Mouse (Mus musculus) lung, adult 2 months (tissue): ENCODE results near the gene Mrpl10. TPM values are rescaled to one million over a fixed set of nuclear protein-coding genes. Genes with fewer than 3 reads are reported as not detected.

Source experiments
- DNase-seq: peaks from one replicate; pipeline ENCODE4 v3.0.0; 2022
- H3K4me1 ChIP-seq: fragments of 200-500 bp; 2 replicates; pipeline ENCODE4 v1.6.1; 2011; ENCODE audit warnings: low read length; ENCODE audit not compliant: control insufficient read depth, insufficient read depth
- H3K4me3 ChIP-seq: fragments of 200-500 bp; replicated peaks from 2 replicates; pipeline ENCODE3; 2011; ENCODE audit warnings: low read depth, mild to moderate bottlenecking, control low read depth, low read length; ENCODE audit errors: extremely low read depth
- CTCF ChIP-seq: fragments of 200-500 bp; IDR thresholded peaks from 2 replicates; pipeline ENCODE4 v1.5.1; 2011; ENCODE audit warnings: mild to moderate bottlenecking, low read length, control low read depth; ENCODE audit not compliant: insufficient read depth
- POLR2A ChIP-seq: fragments of 200-500 bp; IDR thresholded peaks from 2 replicates; pipeline ENCODE4 v1.6.1; 2011; ENCODE audit warnings: low read depth, mild to moderate bottlenecking, control low read depth, low read length, borderline replicate concordance; ENCODE audit errors: extremely low read depth
- WGBS: fragments of 180-500 bp; shearing (Covaris S2); methylation state at CpG from one replicate; pipeline ENCODE4 v1.1.7; 2018; 5-methylcytosine and 5-hydroxymethylcytosine counted together
- polyA plus RNA-seq: library from polyadenylated mRNA; depleted of rRNA; stranded (reverse); fragments of >200 nt; gene quantifications from 2 replicates; pipeline ENCODE4 v1.2.3, GENCODE M21; 2012; rRNA removed

The Mrpl10 gene
- polyA plus RNA-seq, 1 experiment: 64.8 TPM

DNA sequence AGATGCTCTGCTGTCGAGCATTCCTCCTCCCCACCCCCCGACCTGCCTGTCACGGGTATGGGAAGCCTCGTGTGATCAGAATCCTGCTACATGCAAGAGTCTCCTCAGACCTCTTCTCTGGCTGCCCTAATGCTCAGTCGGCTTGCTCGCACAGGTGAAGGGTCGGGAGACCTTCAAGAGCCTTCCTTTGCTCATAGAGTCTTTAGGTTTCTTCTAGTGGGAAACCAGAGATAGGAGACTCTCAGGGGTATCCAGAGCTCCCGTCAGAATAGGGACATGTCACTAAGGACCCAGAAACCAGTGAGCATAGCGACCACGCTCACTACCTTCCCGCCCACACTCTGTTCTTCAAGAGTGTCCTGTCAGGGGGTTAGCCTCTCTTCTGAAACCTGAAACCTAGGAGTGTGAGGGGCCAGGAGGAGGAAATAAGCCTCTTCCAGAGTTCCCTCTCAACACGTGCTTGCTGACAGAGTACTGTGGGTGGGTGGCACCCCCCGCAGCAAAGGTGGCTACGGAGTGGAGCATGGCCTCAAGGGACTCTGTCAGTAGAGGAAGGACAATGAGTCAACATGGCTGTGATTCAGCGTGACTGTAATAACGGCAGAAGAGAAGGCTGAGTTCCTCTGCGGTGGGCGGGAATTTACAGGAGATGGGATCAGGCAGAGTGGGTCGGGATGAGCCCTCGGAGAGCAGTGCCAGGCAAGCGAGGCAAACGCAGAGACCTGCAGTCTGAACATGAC lies 42.2 kb downstream of the Mrpl10 start:
- TF ChIP-seq POLR2A (no peak), CTCF (no peak)
- DNase-seq: no peak
- WGBS: 12% methylated on average over 22 of the region's 22 CpGs
- H3K4me1 ChIP-seq: no peaks in the 10 kb centered on the region
- no peak overlapping the region for H3K4me3 ChIP-seq

DNA sequence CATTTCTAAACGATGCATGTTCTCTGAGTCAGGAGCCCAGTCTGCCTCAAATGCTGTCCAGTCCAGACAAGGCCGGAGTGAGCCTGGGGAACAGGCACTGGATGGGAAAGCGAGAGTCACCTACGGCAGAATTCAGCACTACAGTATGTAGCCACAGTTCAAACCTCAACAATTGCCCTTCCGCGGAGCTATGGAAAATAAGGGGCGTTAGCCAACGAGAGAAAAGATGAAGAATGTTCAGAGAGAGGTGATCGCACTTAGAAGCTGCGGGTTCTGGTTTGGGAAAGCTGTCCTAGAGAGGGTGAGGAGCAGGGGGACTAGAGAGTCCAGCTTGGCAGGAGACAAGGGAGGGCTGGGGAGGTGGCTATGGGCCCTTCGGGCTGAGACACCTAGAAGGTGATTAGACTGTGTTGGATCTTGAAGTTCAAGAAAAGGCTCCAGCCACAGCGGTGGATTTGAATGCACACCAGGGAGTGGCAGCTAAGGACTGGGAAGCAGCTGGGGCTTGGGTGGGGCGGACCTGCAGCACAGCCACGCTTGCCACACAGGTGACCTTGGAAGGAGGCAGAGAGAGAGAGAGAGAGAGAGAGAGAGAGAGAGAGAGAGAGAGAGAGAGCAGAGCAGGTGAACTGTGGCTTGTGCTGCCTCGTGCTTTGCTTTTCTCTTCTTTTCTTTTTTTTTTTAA lies 43.6 kb downstream of the Mrpl10 start:
- Histone ChIP-seq H3K4me3 (no peak overlapping the region), H3K4me1 (no peaks in the 10 kb centered on the region)
- TF ChIP-seq CTCF (no peak), POLR2A (no peak)
- no peak for DNase-seq
- WGBS: 83% methylated on average over 15 of the region's 15 CpGs

DNA sequence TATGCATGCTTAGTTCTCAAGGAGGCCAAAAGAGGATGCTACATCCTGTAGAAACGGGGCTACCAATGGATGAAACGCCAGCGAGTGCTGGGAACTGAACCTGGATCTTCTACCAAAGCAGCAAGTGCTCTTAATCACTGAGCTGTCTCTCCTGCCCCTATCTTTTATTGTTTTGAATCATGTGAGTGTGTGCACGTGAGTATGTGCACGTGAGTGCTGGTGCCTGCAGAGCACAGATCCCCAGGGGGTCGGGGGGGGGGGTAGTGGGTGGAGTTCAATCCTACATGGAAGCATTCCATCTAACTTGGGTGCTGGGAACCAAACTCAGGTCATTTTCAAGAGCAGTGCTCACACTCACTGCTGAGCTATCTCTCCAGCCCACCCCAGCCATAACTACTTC lies 45.0 kb downstream of the Mrpl10 start:
- no peak for DNase-seq
- 62% methylated on average over 6 of the region's 6 CpGs for whole genome bisulfite sequencing

DNA sequence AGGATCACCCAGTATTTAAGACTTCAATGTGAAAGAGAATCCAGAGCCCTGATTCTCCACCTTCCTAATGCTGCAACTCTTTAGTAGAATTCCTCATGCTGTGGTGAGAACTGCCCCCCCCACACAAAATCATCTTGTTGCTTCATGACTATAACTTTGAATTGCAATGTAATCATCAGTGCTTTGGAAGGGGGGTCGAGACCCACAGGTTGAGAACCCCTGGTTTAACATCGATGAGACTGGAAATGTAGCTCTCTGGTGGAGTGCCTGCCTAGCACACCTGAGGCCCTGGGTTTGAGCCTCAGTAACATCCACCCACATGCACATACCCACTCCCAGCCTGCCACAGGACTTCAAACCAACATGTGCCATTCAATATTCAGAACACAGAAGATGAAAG lies 53.2 kb downstream of the Mrpl10 start:
- TF ChIP-seq POLR2A (no peak), CTCF (no peak)
- WGBS: 59% methylated on average over 2 of the region's 2 CpGs
- Histone ChIP-seq H3K4me1 (no peaks in the 10 kb centered on the region), H3K4me3 (no peak overlapping the region)
- no peak for DNase-seq

More for the DNA sequence above, 45.0 kb downstream of the Mrpl10 start:
- Histone ChIP-seq H3K4me1 (no peaks in the 10 kb centered on the region), H3K4me3 (no peak overlapping the region)
- TF ChIP-seq POLR2A (no peak), CTCF (no peak)

DNA sequence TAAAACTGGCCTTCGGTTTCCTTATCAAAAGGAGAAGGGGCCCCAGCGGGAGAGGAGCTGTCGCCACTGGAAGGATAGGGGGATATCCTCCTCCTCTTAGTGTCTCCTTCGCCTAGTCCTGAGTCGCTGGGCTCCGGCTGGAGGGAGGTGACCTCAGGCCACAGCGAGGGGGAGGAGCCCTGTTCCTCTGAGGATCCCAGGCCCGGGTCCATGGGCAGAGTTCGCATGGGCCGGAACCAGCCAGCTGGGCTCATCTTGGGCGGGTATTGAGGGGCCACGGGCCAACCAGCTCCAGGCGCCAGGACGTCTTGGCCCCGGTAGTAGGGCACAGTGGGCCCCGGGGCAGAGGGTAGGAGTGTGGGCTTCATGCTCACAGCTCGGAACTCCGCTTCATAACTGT lies 57.4 kb downstream of the Mrpl10 start:
- Histone ChIP-seq H3K4me1 (no peaks in the 10 kb centered on the region), H3K4me3 (no peak overlapping the region)
- no peak for DNase-seq
- 17% methylated on average over 18 of the region's 18 CpGs for WGBS
- TF ChIP-seq CTCF: no peak
- no peak for TF ChIP-seq POLR2A

Other genes with a start within 250 kb of the Mrpl10 start
- 225 and 264 TPM in 2 replicates for gene Nfe2l1, start 211.6 kb upstream of the Mrpl10 start, polyA plus RNA-seq
- gene Copz2, start 191.7 kb upstream of the Mrpl10 start, polyA plus RNA-seq: 39.7 and 44.8 TPM in 2 replicates
- 25.4 and 30.1 TPM in 2 replicates for gene Cdk5rap3, start 125.1 kb upstream of the Mrpl10 start, polyA plus RNA-seq
- gene Prr15l, start 113.5 kb upstream of the Mrpl10 start, polyA plus RNA-seq: 56.2 and 69.8 TPM in 2 replicates
- gene Pnpo, start 97.6 kb upstream of the Mrpl10 start, polyA plus RNA-seq: 20.7 and 24.0 TPM in 2 replicates
- gene Sp2, start 58.6 kb upstream of the Mrpl10 start, polyA plus RNA-seq: 23.1 and 26.3 TPM in 2 replicates
- gene Sp6, start 28.2 kb upstream of the Mrpl10 start, polyA plus RNA-seq: 5.0 and 8.5 TPM in 2 replicates
- gene Scrn2, start 11.6 kb upstream of the Mrpl10 start, polyA plus RNA-seq: 16.2 and 20.2 TPM in 2 replicates
- 3.7 and 4.3 TPM in 2 replicates for gene Lrrc46, start 153 bp upstream of the Mrpl10 start, polyA plus RNA-seq
- gene Osbpl7, start 9.1 kb downstream of the Mrpl10 start, polyA plus RNA-seq: 15.7 and 18.1 TPM in 2 replicates
- 1.9 and 3.0 TPM in 2 replicates for gene Tbx21, start 73.8 kb downstream of the Mrpl10 start, polyA plus RNA-seq
- gene Tbkbp1, start 109.9 kb downstream of the Mrpl10 start, polyA plus RNA-seq: 55.8 and 85.1 TPM in 2 replicates
- 18.7 and 32.0 TPM in 2 replicates for gene Kpnb1, start 146.3 kb downstream of the Mrpl10 start, polyA plus RNA-seq
- gene Npepps, start 239.1 kb downstream of the Mrpl10 start, polyA plus RNA-seq: 22.3 and 23.1 TPM in 2 replicates